ENCODE assay signal across 16 mouse cellular contexts in the genomic region with DNA sequence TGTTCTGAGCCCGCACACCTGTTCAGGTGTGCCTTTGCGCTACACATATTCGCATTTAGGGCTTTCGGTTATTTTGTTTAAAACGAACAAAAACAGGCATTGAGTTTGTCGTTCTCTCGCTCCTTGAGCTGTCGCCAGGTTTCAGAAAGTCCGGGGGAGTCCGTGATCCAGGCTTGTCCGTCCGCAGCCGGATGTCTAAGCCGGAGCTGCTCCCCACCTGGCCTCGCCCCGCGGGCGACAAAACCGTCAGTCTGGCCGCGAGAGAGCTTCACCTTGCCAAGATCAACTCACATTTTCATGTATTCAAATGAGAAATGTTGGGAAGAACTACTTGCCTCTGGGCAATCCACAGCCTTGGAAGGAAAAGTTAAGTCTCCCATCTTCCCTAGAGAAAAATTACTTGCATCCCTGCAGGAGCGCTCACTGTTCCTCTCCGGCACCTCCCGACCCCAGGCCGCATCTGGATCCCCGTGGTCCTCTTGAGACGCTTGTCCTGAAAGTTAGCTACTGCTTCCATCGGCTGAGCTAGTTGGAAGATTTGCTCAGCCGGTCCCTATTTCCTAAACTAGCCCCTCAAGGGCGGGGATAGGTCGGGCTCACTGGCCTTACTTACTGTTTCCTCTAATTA. TPM values are rescaled to one million over a fixed set of nuclear protein-coding genes. Genes with fewer than 3 reads are reported as not detected.
A peak's percentile ranks its signal among the peaks of the same experiment; 100 is the strongest.
DNase-seq lines count a peak whose midpoint lies in the region; ATAC-seq and TF ChIP-seq lines count a peak whose summit lies in the region.
"Had no signal": no experiment of that assay in that cellular context is flagged by ENCODE, and none has a peak within 500 bp of the region (broad histone marks: within the 10 kb centered on the region; RNA-seq: fewer than 3 reads in every experiment).

No protein-coding gene starts in this region.

- H3K4me1 ChIP-seq in hindbrain, embryonic 11.5 days (replicated peaks; ENCODE audit: control insufficient read depth, insufficient read depth, low read length) = peaks cover 8% of the 10 kb centered on the region
- peaks cover 43% of the 10 kb centered on the region for H3K4me1 ChIP-seq in hindbrain, embryonic 10.5 days (replicated peaks)
- peaks cover 17% of the 10 kb centered on the region for H3K4me1 ChIP-seq in midbrain, embryonic 12.5 days
- H3K4me1 ChIP-seq in midbrain, embryonic 16.5 days (ENCODE audit: control insufficient read depth, insufficient read depth, low read length) = peaks cover 5% of the 10 kb centered on the region; the same call in 1 of the 2 replicates
- H3K4me1 ChIP-seq in intestine, embryonic 16.5 days (ENCODE audit: control insufficient read depth, insufficient read depth, low read length) = peaks cover 13% of the 10 kb centered on the region
- no peaks in the 10 kb centered on the region for H3K4me1 ChIP-seq in stomach, postnatal 0 days (replicated peaks; ENCODE audit: control insufficient read depth, insufficient read depth)

- peak; percentile 54 for DNase-seq in hindbrain, embryonic 11.5 days (ENCODE audit: low spot score)
- no peak for DNase-seq in hindbrain, embryonic 10.5 days (ENCODE audit: low spot score)
- peak; percentile 50 for DNase-seq in stomach, postnatal 0 days (ENCODE audit: low spot score)
- DNase-seq in spleen, postnatal 10 days (ENCODE audit: low spot score in 2 of 2) = no peak
- DNase-seq: adrenal gland, adult 8-10 months; cerebellum, postnatal 25 days; heart, postnatal 4 days; kidney, adult 11 months; right cerebral cortex, postnatal 14 days had no signal

- H3K36me3 ChIP-seq in hindbrain, embryonic 11.5 days (ENCODE audit: control insufficient read depth, insufficient read depth, low read length) = no peaks in the 10 kb centered on the region
- H3K36me3 ChIP-seq in hindbrain, embryonic 10.5 days = no peaks in the 10 kb centered on the region
- H3K36me3 ChIP-seq in midbrain, embryonic 12.5 days = no peaks in the 10 kb centered on the region
- no peaks in the 10 kb centered on the region for H3K36me3 ChIP-seq in midbrain, embryonic 16.5 days (ENCODE audit: control insufficient read depth, insufficient read depth, low read length)
- no peaks in the 10 kb centered on the region for H3K36me3 ChIP-seq in intestine, embryonic 16.5 days (ENCODE audit: control insufficient read depth, insufficient read depth, low read length)
- H3K36me3 ChIP-seq in stomach, postnatal 0 days (ENCODE audit: control insufficient read depth, insufficient read depth, low read length) = no peaks in the 10 kb centered on the region
- H3K36me3 ChIP-seq: liver, embryonic 12.5 days had no signal

- H3K9ac ChIP-seq in hindbrain, embryonic 11.5 days (ENCODE audit: low read depth, low read length) = no peak overlapping the region
- H3K9ac ChIP-seq in midbrain, embryonic 12.5 days (replicated peaks) = no peak overlapping the region
- H3K9ac ChIP-seq in midbrain, embryonic 16.5 days (ENCODE audit: low read depth, low read length) = no peak overlapping the region
- H3K9ac ChIP-seq in intestine, embryonic 16.5 days (ENCODE audit: low read depth, low read length) = peak overlapping the region; percentile 62; the same call in 1 of the 2 replicates
- peak overlapping the region; percentile 54; the same call in 1 of the 2 replicates for H3K9ac ChIP-seq in stomach, postnatal 0 days (ENCODE audit: low read length)
- H3K9ac ChIP-seq: liver, embryonic 12.5 days had no signal

- 2% methylated on average over 31 of the region's 31 CpGs for WGBS in hindbrain, embryonic 11.5 days
- 1% methylated on average over 31 of the region's 31 CpGs for WGBS in hindbrain, embryonic 10.5 days
- 1% methylated on average over 31 of the region's 31 CpGs for WGBS in midbrain, embryonic 12.5 days
- WGBS in midbrain, embryonic 16.5 days = 2% methylated on average over 31 of the region's 31 CpGs
- 3% methylated on average over 31 of the region's 31 CpGs for WGBS in intestine, embryonic 16.5 days
- WGBS in stomach, postnatal 0 days = 7% methylated on average over 31 of the region's 31 CpGs

- H3K4me3 ChIP-seq in hindbrain, embryonic 11.5 days (ENCODE audit: low read depth, low read length) = no peak overlapping the region
- H3K4me3 ChIP-seq in hindbrain, embryonic 10.5 days = no peak overlapping the region
- peak overlapping the region; percentile 17 for H3K4me3 ChIP-seq in midbrain, embryonic 12.5 days
- H3K4me3 ChIP-seq in midbrain, embryonic 16.5 days (ENCODE audit: low read depth, low read length) = no peak overlapping the region
- H3K4me3 ChIP-seq in intestine, embryonic 16.5 days (ENCODE audit: low read length) = peak overlapping the region; percentile 29
- peak overlapping the region; percentile 31 for H3K4me3 ChIP-seq in stomach, postnatal 0 days (ENCODE audit: low read depth, low read length)
- H3K4me3 ChIP-seq: liver, embryonic 12.5 days; megakaryocyte, embryonic 14.5 days had no signal

- no peak for TF ChIP-seq CTCF in stomach, postnatal 0 days (IDR thresholded peaks at IDR 0.05; ENCODE audit: low read depth)

- peaks cover 95% of the 10 kb centered on the region for H3K27me3 ChIP-seq in hindbrain, embryonic 11.5 days (ENCODE audit: control insufficient read depth, insufficient read depth, low read length)
- H3K27me3 ChIP-seq in hindbrain, embryonic 10.5 days (ENCODE audit: insufficient read depth, poor library complexity, severe bottlenecking) = peaks cover 100% of the 10 kb centered on the region
- H3K27me3 ChIP-seq in midbrain, embryonic 12.5 days = peaks cover 97% of the 10 kb centered on the region
- peaks cover 89% of the 10 kb centered on the region for H3K27me3 ChIP-seq in midbrain, embryonic 16.5 days (ENCODE audit: control insufficient read depth, insufficient read depth, low read depth, low read length)
- peaks cover 56% of the 10 kb centered on the region for H3K27me3 ChIP-seq in intestine, embryonic 16.5 days (replicated peaks; ENCODE audit: control insufficient read depth, insufficient read depth, low read length)
- peaks cover 2% of the 10 kb centered on the region; the same call in 1 of the 2 replicates for H3K27me3 ChIP-seq in stomach, postnatal 0 days (ENCODE audit: control insufficient read depth, insufficient read depth, low read length)
- H3K27me3 ChIP-seq: CH12.LX had no signal

- TF ChIP-seq EP300 in stomach, postnatal 0 days (optimal IDR thresholded peaks at IDR 0.05) = no peak

- no peak overlapping the region for H3K27ac ChIP-seq in hindbrain, embryonic 11.5 days (ENCODE audit: low read depth, low read length)
- H3K27ac ChIP-seq in hindbrain, embryonic 10.5 days = no peak overlapping the region
- no peak overlapping the region for H3K27ac ChIP-seq in midbrain, embryonic 12.5 days (replicated peaks)
- H3K27ac ChIP-seq in midbrain, embryonic 16.5 days (ENCODE audit: low read length) = no peak overlapping the region
- no peak overlapping the region; the same call in 1 of the 2 replicates for H3K27ac ChIP-seq in intestine, embryonic 16.5 days (ENCODE audit: low read length)
- peak overlapping the region; percentile 95 for H3K27ac ChIP-seq in stomach, postnatal 0 days (replicated peaks)
- H3K27ac ChIP-seq: liver, embryonic 12.5 days had no signal

- ATAC-seq in hindbrain, embryonic 11.5 days (ENCODE audit: low FRiP score) = no peak
- ATAC-seq in midbrain, embryonic 12.5 days (ENCODE audit: low FRiP score, low read depth) = no peak
- ATAC-seq in midbrain, embryonic 16.5 days = no peak
- ATAC-seq in intestine, embryonic 16.5 days = no peak
- ATAC-seq in stomach, postnatal 0 days (ENCODE audit: low FRiP score, low TSS enrichment) = no peak
- ATAC-seq: liver, embryonic 12.5 days had no signal

- no peaks in the 10 kb centered on the region for H3K9me3 ChIP-seq in hindbrain, embryonic 11.5 days (ENCODE audit: control insufficient read depth, low read length)
- H3K9me3 ChIP-seq in hindbrain, embryonic 10.5 days = no peaks in the 10 kb centered on the region
- no peaks in the 10 kb centered on the region for H3K9me3 ChIP-seq in midbrain, embryonic 12.5 days
- H3K9me3 ChIP-seq in midbrain, embryonic 16.5 days (replicated peaks; ENCODE audit: control insufficient read depth, low read length, poor library complexity, severe bottlenecking) = no peaks in the 10 kb centered on the region
- no peaks in the 10 kb centered on the region for H3K9me3 ChIP-seq in intestine, embryonic 16.5 days (ENCODE audit: control insufficient read depth, low read length)
- H3K9me3 ChIP-seq in stomach, postnatal 0 days (ENCODE audit: control insufficient read depth, low read length) = no peaks in the 10 kb centered on the region
- H3K9me3 ChIP-seq: liver, embryonic 12.5 days had no signal

- H3K4me2 ChIP-seq in hindbrain, embryonic 11.5 days (replicated peaks; ENCODE audit: low read depth, low read length) = no peak overlapping the region
- peak overlapping the region; percentile 26 for H3K4me2 ChIP-seq in midbrain, embryonic 12.5 days (replicated peaks)
- H3K4me2 ChIP-seq in midbrain, embryonic 16.5 days (ENCODE audit: low read length) = no peak overlapping the region
- peak overlapping the region; percentile 40 for H3K4me2 ChIP-seq in intestine, embryonic 16.5 days (ENCODE audit: low read depth, low read length)
- peak overlapping the region; percentile 52 for H3K4me2 ChIP-seq in stomach, postnatal 0 days (replicated peaks; ENCODE audit: low read depth)
- H3K4me2 ChIP-seq: liver, embryonic 12.5 days had no signal

RNA-seq across cellular contexts. Expression of a gene that starts 3.6 kb away (rescaled TPM):
- polyA plus RNA-seq in hindbrain, embryonic 11.5 days (2014; fragmentation: Nextera tagmentation; extraction: Ambion mirVana) = 1.2 and 2.1 TPM in 2 replicates
- 1.2 and 1.6 TPM in 2 replicates for polyA plus RNA-seq in hindbrain, embryonic 10.5 days (2016; fragmentation: Nextera tagmentation; extraction: Ambion mirVana)
- 3.8 and 4.2 TPM in 2 replicates for polyA plus RNA-seq in midbrain, embryonic 12.5 days (2016; fragmentation: Nextera tagmentation; extraction: Ambion mirVana)
- 1.1 and 1.8 TPM in 2 replicates for polyA plus RNA-seq in midbrain, embryonic 16.5 days (2015; fragmentation: Nextera tagmentation; extraction: Ambion mirVana)
- polyA plus RNA-seq in intestine, embryonic 16.5 days (2015; fragmentation: Nextera tagmentation; extraction: Ambion mirVana) = 2.9 and 3.3 TPM in 2 replicates
- polyA plus RNA-seq in stomach, postnatal 0 days (2015; fragmentation: Nextera tagmentation; extraction: Ambion mirVana) = 16.1 and 28.9 TPM in 2 replicates
- polyA plus RNA-seq: frontal cortex, adult 2 months had no signal

RNA-seq across cellular contexts. Expression of a gene that starts 13.6 kb away (rescaled TPM):
- polyA plus RNA-seq in hindbrain, embryonic 11.5 days (2014; fragmentation: Nextera tagmentation; extraction: Ambion mirVana) = 0.33 and 1.2 TPM in 2 replicates
- polyA plus RNA-seq in hindbrain, embryonic 10.5 days (2016; fragmentation: Nextera tagmentation; extraction: Ambion mirVana) = 0.58 and 0.59 TPM in 2 replicates
- 2.0 and 3.6 TPM in 2 replicates for polyA plus RNA-seq in midbrain, embryonic 12.5 days (2016; fragmentation: Nextera tagmentation; extraction: Ambion mirVana)
- 1.1 and 1.3 TPM in 2 replicates for polyA plus RNA-seq in midbrain, embryonic 16.5 days (2015; fragmentation: Nextera tagmentation; extraction: Ambion mirVana)
- polyA plus RNA-seq in intestine, embryonic 16.5 days (2015; fragmentation: Nextera tagmentation; extraction: Ambion mirVana) = 0.50 and 0.81 TPM in 2 replicates
- 3.3 and 3.5 TPM in 2 replicates for polyA plus RNA-seq in stomach, postnatal 0 days (2015; fragmentation: Nextera tagmentation; extraction: Ambion mirVana)

Comparison
In these comparisons a context has a peak if more than half of its experiments do, and no peak if none do; other contexts are left out.
1. DNase-seq: peak in hindbrain, embryonic 11.5 days (single experiment) and stomach, postnatal 0 days (single experiment); none in hindbrain, embryonic 10.5 days (single experiment) and spleen, postnatal 10 days (0 of 2).
2. H3K4me2 ChIP-seq: peak in midbrain, embryonic 12.5 days (single experiment), intestine, embryonic 16.5 days (single experiment) and stomach, postnatal 0 days (single experiment); none in hindbrain, embryonic 11.5 days (single experiment) and midbrain, embryonic 16.5 days (single experiment).
3. H3K4me3 ChIP-seq: peak in midbrain, embryonic 12.5 days (single experiment), intestine, embryonic 16.5 days (single experiment) and stomach, postnatal 0 days (single experiment); none in hindbrain, embryonic 11.5 days (single experiment), hindbrain, embryonic 10.5 days (single experiment) and midbrain, embryonic 16.5 days (single experiment).
4. H3K9ac ChIP-seq: peak in intestine, embryonic 16.5 days (single experiment) and stomach, postnatal 0 days (single experiment); none in hindbrain, embryonic 11.5 days (single experiment), midbrain, embryonic 12.5 days (single experiment) and midbrain, embryonic 16.5 days (single experiment).